Mouse (Mus musculus): ENCODE results near the gene Parp2.
"Not testable (repeated sequence)": the region's sequence is repeated elsewhere in the genome, so short reads cannot be mapped to it uniquely, and the experiment has no call there.

Gene Parp2

GRCm38 (mm10) chr14:50807487-50808072 lies at the start of gene Parp2, which contains the start of gene Ccnb1ip1:
TSS of gene Parp2 (plus strand) at chr14:50807841.
TSS of gene Ccnb1ip1 (minus strand) at chr14:50807732.
- DNase-seq (ENCODE audit: low spot score in 2 of 2) = peak; percentile 91 to 96

GRCm38 (mm10) chr14:50758416-50759085 lies 49.1 kb upstream of the Parp2 start:
- DNase-seq (ENCODE audit: low spot score in 2 of 2) = no peak

- no peak for DNase-seq (ENCODE audit: low spot score in 2 of 2)
Observed at GRCm38 (mm10) chr14:50765736-50766135, 41.9 kb upstream of the Parp2 start.

- peak in 1 of 2 experiments; percentile 21 for DNase-seq (ENCODE audit: low spot score in 2 of 2)
Observed at GRCm38 (mm10) chr14:50771342-50771741, 36.3 kb upstream of the Parp2 start.

- DNase-seq (ENCODE audit: low spot score in 2 of 2) = no peak
Observed at GRCm38 (mm10) chr14:50782166-50782565, 25.5 kb upstream of the Parp2 start.

- DNase-seq (ENCODE audit: low spot score in 2 of 2) = peak in 1 of 2 experiments; percentile 43
Observed at GRCm38 (mm10) chr14:50784391-50785250, 23.0 kb upstream of the Parp2 start.

GRCm38 (mm10) chr14:50785251-50785637 lies 22.4 kb upstream of the Parp2 start, which contains the start of gene Ttc5:
TSS of gene Ttc5 (minus strand) at chr14:50785519.
- DNase-seq (ENCODE audit: low spot score in 2 of 2) = peak; percentile 96

- DNase-seq (ENCODE audit: low spot score in 2 of 2) = no peak
Observed at GRCm38 (mm10) chr14:50788157-50788556, 19.5 kb upstream of the Parp2 start.

GRCm38 (mm10) chr14:50795261-50795935 lies 12.2 kb upstream of the Parp2 start:
- no peak for DNase-seq (ENCODE audit: low spot score in 2 of 2)

- no peak for DNase-seq (ENCODE audit: low spot score in 2 of 2)
Observed at GRCm38 (mm10) chr14:50795965-50796364, 11.7 kb upstream of the Parp2 start.

- DNase-seq (ENCODE audit: low spot score in 2 of 2) = no peak
Observed at GRCm38 (mm10) chr14:50796464-50796863, 11.2 kb upstream of the Parp2 start.

- peak in 1 of 2 experiments; percentile 59 for DNase-seq (ENCODE audit: low spot score in 2 of 2)
Observed at GRCm38 (mm10) chr14:50798512-50798911, 9.1 kb upstream of the Parp2 start.

GRCm38 (mm10) chr14:50799502-50800259 lies 8.0 kb upstream of the Parp2 start:
- DNase-seq (ENCODE audit: low spot score in 2 of 2) = peak; percentile 25 to 49

- no peak for DNase-seq (ENCODE audit: low spot score in 2 of 2)
Observed at GRCm38 (mm10) chr14:50802441-50802840, 5.2 kb upstream of the Parp2 start.

- DNase-seq (ENCODE audit: low spot score in 2 of 2) = peak in 1 of 2 experiments; percentile 40
Observed at GRCm38 (mm10) chr14:50802843-50803562, 4.6 kb upstream of the Parp2 start.

GRCm38 (mm10) chr14:50804683-50805082 lies 3.0 kb upstream of the Parp2 start:
- no peak for DNase-seq (ENCODE audit: low spot score in 2 of 2)

GRCm38 (mm10) chr14:50806469-50806868 lies 1.2 kb upstream of the Parp2 start:
- DNase-seq (ENCODE audit: low spot score in 2 of 2) = not testable (repeated sequence)

- no peak for DNase-seq (ENCODE audit: low spot score in 2 of 2)
Observed at GRCm38 (mm10) chr14:50813060-50813459, 5.4 kb downstream of the Parp2 start.

- no peak for DNase-seq (ENCODE audit: low spot score in 2 of 2)
Observed at GRCm38 (mm10) chr14:50823240-50823639, 15.6 kb downstream of the Parp2 start.

GRCm38 (mm10) chr14:50824219-50824618 lies 16.6 kb downstream of the Parp2 start:
- DNase-seq (ENCODE audit: low spot score in 2 of 2) = no peak

Data from spleen, postnatal 10 days (tissue).